Mouse (Mus musculus) cortical plate, adult 2 months (tissue): ENCODE measurements around the gene Gm49355.

Source experiments
- CTCF ChIP-seq: fragments of 200-500 bp; IDR thresholded peaks from 2 replicates; pipeline ENCODE4 v1.5.1; 2011; ENCODE audit warnings: mild to moderate bottlenecking, control low read depth, low read length; ENCODE audit not compliant: insufficient read depth; ENCODE audit errors: extremely low read depth
- POLR2A ChIP-seq: fragments of 200-500 bp; IDR thresholded peaks from 2 replicates; pipeline ENCODE4 v1.6.1; 2011; ENCODE audit warnings: mild to moderate bottlenecking, low read length, control low read depth; ENCODE audit not compliant: insufficient read depth; ENCODE audit errors: extremely low read depth

DNA sequence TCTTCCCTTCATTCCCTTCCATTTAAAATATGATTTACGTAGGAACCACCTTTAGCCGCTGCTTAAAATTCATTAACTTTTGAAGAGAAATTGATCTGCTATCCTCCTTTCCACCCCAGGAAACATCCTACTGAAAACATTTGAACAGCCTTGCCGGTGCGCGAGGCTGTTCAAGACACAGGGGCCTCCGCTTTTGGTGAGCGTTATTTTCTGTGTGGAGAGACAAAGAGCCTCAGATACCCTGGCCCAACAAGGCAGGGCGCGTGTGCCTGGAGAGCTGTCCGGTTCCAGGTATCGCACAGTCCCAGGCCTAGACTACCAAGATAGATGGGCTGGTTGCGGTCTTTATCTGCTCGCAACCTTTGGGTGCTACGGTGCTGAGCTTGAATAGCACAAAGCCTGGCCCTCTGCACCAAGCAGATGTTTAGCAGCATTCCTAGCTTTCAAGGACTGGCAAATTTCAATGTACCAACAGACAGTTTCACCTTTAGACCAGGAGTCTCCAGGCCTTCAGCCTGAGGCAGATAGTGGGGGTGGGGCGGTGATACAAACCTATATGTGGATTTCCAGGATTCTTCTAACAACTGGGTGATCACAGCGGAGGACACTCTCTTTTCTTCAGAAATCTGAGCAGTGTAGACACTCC is 66.6 kb downstream of the Gm49355 start:
- no peak for TF ChIP-seq CTCF
- no peak for TF ChIP-seq POLR2A
